Mouse (Mus musculus): ENCODE results near the gene Sgf29. TPM values are rescaled to one million over a fixed set of nuclear protein-coding genes. Genes with fewer than 3 reads are reported as not detected.

Gene Sgf29
- total RNA-seq, 2 experiments from 2014 or later: 30.5 to 32.9 TPM

DNA sequence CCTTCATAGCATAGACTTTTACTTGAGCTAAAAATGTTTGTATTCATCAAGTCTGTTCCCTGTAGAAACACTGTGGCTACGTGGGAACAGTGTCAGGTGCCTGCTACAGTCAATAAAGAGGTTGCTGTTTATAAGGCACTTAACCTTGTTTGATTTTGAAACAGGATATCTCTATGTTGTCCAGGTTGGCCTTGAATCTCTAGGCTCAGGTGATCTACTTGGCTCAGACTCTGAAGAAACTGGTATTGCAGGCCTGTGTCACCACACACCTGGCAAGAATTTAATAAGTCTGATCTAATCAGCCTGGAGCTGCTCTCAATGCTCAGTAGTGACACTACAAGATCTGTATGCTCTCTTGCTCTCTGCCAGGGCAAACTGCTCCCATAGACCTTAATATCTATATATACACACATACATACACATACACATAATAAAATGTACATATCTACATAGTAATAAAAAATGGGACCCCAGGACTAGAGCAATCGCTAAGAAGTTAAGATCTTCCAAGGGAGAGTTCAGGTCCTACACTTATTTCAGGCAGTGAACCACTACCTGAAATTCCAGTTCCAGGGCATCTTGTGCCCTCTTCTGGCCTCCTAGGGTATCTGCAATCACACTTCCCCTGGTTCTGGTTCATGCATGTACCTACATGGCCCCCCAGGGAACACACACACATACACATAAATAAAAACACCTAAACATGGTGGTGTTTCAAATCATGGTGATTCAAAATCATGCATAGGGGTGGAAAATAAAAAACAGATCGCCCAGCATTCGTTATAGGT, 12.2 kb upstream of the Sgf29 start:
- DNase-seq (ENCODE audit: low spot score in 2 of 2): peak; percentile 16 to 33

DNA sequence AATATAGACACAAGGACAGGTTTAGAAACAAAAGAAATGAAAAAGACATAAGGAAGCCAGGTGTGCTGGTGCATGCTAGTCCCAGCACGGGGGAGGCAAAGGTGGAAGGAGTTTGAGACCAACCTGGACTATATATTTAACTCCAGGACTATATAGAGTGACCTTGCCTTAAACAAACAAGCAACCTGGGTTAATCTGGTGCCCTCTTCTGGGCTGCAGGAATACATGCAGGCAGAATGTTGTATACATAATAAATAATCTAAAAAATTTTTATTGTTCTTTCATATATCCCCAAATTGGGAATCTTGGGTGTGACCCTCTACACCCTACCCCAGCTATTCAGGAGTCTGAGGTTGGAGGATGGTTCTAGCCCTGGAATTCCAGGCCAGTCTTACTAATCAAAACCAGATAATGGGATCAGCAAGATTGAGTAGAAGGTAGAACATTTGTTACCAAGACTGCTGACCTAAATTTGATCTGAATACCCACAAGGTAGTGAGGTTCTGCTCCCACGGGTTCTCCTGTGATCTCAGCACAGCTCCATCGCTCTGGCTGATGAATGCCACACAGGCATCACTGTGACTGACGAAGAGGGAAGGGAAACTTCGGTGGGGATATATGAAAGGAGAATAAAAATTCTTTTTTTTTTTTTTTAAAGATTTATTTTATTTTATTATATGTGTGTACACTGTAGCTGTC, 6.4 kb upstream of the Sgf29 start:
- DNase-seq (ENCODE audit: low spot score in 2 of 2): no peak

DNA sequence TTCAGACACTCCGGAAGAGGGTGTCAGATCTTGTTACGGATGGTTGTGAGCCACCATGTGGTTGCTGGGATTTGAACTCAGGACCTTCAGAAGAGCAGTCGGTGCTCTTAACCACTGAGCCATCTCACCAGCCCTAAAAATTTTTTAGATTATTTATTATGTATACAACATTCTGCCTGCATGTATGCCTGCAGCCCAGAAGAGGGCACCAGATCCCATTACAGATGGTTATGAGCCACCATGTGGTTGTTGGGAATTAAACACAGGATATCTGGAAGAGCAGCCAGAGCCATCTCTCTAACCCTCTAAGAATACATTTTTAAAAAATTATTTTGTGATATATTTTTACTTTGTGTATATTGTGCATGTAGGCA, 5.9 kb upstream of the Sgf29 start:
- DNase-seq (ENCODE audit: low spot score in 2 of 2): peak in 1 of 2 experiments; percentile 36

DNA sequence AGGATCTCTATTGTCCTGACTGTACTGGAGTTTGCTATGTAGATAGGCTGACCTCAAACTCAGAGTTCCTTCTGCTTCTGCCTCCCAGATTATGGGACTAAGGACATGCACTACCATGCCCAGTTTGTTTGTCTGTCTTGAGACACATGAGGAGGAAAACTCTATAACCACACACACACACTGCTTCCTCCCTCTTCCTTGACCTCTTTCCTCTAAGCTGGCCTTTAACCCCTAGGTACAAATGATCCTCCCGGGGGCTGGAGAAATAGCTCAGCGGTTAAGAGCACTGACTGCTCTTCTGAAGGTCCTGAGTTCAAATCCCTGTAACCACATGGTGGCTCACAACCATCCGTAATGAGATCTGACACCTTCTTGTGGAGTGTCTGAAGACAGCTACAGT, 4.8 kb upstream of the Sgf29 start:
- DNase-seq (ENCODE audit: low spot score in 2 of 2): no peak

DNA sequence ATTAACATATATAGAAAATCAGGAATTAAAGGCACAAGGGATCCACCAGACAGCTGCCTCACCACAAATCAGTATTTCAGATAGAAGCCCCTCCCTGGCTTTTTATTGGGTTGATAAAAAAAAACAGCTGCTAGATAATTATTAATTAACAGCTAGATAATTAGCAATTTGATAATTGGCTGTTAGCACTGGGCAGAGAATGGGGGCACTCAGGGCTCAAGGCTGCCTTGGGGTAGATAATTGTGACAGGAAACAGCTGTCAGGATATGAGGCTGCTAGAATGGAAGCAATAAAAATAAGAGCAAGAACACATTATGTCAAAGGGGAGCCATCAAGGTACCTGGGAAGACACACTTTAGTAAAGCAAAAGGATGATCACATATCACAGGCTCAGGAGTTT, 4.2 kb upstream of the Sgf29 start:
- no peak for DNase-seq (ENCODE audit: low spot score in 2 of 2)

DNA sequence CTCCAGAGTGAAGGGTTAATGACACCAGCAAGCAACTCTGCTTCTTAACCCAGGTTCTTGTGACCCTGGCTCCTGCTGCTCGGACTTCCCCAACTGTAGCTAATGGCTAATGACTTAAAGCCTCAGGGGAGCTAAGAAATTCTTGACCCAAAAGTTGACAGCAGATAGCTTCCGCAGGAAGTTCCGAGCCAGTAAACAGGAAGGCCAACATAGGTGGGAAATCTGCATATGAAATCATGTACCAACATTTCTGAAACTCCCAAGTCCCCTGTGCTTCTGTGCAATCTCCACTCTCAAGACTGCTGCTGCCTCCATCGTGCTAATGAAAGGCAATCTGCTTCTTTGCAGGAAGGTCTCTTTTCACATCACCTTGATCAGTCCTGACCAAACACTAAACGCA, 3.4 kb upstream of the Sgf29 start:
- no peak for DNase-seq (ENCODE audit: low spot score in 2 of 2)

DNA sequence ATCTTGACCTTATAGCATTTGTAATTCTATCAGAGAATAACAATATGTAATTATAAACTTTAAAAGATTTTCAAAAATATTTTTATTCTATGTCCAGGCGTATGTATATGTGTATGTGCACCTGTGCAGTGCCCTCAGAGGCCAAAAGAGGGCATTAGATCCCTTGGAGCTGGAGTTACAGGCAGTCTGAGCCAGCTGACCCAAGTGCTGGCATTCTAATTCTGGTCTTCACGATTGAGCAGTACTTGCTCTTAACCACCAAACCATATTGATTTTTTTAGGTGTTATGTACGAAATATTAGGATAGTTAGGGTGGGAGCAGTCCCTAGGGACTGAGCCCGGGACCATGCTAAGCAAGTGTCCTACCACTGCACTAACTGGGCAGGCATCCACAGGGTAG, 623 bp upstream of the Sgf29 start:
- no peak for DNase-seq (ENCODE audit: low spot score in 2 of 2)

DNA sequence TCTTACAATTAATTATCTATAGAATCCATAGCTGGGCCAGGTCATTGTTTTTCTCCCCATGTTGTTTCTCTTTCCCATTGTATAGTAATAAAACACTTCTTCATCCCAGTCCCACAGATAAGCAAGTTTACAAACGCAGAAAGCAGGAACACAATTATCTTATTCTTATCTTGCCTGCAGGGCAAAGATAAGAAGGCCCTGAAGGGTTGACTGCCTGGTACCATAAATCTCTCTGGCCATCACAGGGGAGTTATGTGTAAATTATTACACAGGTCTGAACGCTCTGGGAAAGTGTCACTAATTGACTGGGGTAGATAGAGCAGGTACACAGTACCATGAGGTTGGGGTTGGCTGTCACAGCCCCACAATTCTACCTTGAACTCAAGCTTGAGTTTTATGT, 1.7 kb downstream of the Sgf29 start:
- no peak for DNase-seq (ENCODE audit: low spot score in 2 of 2)

DNA sequence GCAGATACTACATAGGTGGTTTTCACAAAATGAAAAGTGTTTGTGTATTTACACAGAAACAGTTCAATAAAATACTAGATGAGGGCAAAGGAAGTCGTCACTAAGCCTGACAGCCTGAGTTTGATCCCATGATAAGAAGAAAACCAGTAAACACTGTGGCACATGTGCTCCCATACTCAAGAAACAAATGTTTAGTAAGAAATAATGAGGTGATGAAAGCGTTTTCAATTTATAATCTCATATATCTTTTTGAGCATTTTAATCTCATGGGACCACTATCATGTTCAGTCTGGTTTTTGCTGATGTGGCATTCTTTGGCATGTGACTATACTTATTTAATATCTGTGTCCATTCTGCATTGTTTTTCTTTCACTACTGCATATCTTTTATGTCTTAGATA, 4.9 kb downstream of the Sgf29 start:
- no peak for DNase-seq (ENCODE audit: low spot score in 2 of 2)

DNA sequence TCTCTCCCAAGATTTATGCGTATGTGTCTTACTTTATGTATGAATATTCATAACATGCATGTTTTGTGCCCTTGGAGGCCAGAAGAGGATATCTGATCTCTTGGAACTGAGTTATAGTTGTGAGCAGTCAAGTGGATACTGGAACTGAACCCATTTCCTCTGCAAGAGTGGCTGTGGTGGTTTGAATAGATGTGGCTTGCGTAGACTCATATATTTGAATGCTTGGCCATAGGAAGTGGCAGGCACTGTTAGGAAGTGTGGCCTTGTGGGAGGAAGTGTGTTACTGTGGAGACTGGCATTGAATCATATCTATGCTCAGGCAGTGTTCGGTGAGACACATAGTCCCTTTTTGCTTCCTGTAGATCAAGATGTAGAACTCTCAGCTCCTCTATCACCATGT, 6.6 kb downstream of the Sgf29 start:
- DNase-seq (ENCODE audit: low spot score in 2 of 2): no peak

DNA sequence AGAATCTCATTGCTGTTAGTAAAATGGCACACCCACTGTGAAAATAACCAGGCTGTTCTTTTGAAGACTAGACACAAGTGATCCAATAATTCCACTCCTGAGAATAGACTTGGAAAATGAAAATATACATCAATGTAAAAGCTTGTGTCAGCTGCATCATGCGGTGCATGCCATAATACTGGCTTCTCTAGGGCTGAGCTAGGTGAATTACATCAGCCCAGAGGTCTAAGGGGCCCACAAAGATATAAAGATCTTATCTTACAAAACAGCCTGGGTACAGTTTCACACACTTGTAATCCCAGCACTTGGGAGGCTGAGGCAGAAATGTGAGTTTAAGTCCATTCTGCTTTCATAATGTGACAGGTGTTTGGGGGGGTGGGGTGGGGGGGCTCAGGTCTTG, 8.4 kb downstream of the Sgf29 start:
- no peak for DNase-seq (ENCODE audit: low spot score in 2 of 2)

DNA sequence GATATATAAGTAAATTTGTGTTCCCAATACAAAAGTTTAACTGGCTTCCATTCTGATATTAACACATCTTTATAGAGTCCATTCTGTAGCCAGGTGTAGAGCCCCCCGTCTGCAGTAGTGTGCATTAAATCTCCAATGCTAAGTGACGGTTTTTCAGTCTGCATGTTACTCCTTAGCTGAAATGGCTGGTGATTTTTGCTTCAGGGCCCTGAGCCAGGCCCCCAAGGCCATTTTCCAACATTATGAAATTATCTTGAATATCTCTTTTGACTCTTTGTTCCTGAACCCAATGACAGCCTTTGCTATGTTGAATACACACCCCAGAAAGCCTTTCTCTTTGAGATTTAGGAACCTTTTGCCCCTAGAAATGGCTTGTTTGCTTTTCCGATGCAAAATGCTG, 10.7 kb downstream of the Sgf29 start:
- DNase-seq (ENCODE audit: low spot score in 2 of 2): no peak

DNA sequence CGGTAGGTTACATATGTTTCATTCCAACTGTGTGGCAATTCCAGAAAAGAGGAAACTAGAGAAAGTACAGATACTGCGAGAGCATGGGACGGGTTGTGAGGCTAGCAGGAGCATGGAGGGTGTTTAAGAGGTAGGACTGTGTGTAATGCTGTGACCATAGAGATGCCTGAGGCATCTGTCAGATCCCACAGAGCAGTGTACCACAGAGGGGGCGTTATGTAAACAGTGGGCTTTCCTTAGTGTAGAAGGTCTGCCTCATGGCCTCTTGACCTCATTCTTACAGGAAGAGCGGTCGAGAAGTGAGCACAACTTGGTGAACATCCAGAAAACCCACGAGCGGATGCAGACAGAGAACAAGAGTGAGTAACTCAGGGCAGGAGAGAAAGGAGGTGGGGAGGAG, 14.5 kb downstream of the Sgf29 start:
- DNase-seq (ENCODE audit: low spot score in 2 of 2): no peak

DNA sequence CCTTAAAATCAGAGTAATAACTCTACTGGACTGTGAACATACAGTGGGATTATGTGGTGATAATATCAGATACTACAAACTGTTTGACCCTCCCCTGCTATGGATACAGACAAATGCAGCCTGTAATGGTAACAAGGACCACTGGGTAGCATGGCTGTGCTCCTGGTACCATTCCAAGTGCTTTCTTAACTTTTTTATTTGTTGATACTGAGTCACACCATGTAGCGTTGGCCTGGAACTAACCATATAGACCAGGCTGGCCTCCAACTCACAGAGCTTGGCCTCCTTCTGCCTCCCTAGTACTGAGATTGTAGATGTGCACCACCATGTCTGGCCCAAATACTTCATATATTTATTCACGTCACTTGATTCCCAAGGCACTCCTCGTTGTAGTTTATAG, 16.2 kb downstream of the Sgf29 start:
- no peak for DNase-seq (ENCODE audit: low spot score in 2 of 2)

DNA sequence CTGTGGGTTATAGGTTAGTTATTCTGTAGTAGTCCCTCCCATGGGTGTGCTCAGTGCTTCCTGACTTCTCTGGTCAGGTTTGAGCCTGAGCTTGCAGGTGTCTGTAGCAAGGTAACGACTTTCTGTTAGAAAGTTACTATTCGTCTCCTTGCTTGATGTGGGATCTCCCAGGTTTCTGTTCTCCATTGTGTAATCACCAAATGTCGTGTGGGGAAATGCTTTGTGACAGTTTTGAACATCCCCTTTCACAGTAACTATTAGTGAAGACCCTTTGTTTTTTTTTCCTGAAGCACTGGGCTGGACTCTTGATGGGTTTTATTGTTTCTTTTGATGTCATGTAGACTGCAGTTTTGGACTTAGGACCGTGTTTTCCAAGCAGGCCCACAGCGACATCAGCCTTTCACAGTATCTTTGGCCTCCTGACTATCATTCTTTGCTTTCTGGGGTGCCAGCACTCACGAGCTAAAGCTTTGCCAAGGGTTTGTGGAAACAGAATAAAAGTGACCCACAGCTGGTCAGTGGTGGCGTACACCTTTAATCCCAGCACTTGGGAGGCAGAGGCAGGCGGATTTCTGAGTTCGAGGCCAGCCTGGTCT, 18.5 kb downstream of the Sgf29 start:
- DNase-seq (ENCODE audit: low spot score in 2 of 2): no peak

DNA sequence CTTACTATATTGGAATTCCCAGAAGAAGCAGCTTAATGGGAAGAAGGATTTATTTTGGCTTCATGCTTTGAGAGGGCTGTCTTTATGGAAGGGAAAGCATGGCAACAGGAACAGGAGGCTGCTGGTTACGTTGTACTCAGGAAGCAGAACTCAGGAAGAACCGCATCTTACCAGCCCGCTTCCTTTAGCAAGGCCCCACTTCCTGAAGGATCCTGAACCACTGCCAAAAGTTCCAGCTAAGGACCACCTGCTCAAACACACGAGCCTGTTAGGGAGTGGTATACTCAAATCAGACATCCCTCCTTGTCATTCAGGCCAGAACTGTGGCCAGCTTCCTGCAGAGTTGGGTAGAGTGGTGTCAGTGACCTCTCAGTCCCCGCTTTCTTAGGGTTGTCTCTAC, 19.3 kb downstream of the Sgf29 start:
- DNase-seq (ENCODE audit: low spot score in 2 of 2): no peak

DNA sequence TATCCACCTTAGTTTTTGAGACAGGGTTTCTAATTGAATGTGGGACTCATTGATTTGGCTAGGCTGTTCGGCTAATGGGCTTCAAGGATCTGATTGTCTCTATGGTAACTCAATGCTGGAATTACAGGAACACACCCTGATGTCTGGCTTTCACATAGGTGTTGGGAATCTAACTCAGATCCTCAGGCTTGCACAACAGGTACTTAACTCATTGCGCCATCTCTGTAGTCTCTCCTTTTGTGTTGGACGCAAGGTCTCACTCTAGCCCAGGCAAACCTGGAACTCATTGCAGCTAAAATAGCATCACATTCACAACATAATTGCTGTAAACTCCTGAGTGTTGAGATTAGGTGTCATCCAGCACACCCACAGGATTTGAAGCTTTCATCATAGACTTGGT, 21.0 kb downstream of the Sgf29 start:
- no peak for DNase-seq (ENCODE audit: low spot score in 2 of 2)

DNA sequence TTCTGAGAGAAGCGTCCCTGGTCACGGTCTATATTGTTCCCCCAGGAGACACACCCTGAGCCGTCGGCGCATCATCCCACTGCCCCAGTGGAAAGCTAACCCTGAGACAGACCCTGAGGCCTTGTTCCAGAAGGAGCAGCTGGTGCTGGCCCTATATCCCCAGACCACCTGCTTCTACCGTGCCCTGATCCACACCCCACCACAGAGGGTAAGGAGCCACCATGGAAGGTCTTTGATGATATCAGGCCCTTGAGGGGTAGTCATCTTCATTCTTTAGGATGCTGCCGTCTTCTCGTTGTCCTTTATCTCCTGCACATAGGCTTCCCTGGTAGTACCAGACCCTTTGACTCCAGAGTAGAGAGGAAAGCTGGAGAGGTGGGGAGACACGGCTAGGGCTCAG, 23.0 kb downstream of the Sgf29 start:
- DNase-seq (ENCODE audit: low spot score in 2 of 2): no peak

DNA sequence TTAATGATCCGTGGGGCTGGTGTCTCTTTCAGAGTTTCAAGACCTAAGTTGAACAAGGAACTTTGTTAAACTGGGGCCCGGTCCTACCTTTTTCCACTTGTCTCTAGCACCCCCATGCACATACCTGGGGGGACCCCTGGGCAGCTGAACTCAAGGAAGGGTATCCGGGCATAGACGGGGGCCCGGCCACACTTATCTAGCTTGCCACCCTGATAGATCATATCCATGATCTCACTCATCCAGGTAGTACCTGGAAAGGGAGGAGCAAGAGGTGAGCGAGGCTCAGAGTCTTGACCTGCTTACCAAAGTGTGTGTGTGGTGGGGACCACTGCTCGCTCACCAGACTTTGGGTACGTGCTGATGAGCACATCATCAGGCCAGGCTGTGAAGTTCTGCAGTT, 26.0 kb downstream of the Sgf29 start:
- no peak for DNase-seq (ENCODE audit: low spot score in 2 of 2)

DNA sequence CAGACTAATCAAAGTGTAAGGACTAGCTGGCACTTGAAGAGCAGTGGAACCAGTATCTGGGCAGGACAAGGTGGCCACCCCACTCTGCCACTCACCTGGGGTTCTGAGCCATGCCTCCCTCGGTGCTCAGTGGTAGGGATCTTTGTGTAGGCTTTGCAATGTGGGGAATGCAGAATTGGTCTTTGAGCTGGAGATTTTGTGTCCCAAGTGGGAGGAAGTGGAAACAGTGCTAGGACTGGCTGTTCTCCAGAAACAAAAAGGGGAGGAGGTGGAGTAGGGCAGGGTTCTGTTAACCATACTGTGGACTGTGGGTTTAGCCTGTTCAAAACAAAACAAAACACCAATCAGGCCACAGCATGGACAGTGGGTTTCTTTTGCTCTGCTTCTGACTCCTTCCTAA, 27.1 kb downstream of the Sgf29 start, which contains the start of gene Sult1a1:
Gene Sult1a1, minus strand, starts transcription at position 226 of the 400 bp plus-strand sequence.
- peak; percentile 28 to 44 for DNase-seq (ENCODE audit: low spot score in 2 of 2)

DNA sequence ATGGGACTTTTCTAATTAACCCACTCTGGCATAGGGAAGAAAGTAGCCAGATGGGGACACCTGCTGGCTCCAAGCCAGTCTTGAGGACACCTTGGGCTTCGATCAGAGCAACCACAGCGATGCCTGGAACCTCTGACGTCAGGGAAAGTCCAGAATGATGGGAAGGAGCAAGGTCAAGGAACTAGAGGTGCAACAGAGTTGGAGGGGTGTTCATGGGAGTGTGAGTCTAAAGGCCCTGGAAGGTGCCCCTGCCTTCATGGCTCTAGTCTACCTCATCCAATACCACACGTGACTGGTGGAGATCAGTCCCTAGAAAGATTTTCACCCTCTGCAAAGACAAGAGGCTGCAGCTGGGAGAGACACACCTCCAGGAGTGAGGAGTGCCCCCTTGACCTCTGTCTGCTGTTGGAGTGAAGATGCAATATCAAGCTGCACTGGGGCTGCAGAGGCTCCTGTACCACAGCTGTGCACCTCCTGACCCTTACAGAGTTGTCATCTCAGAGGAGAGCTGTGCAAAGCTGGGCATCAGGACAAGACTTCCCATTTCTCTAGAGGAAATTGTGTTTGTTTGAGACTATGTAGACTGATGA, 27.6 kb downstream of the Sgf29 start:
- no peak for DNase-seq (ENCODE audit: low spot score in 2 of 2)

All from left cerebral cortex, adult 18-20 months (tissue).